Mouse (Mus musculus) erythroblast, embryonic 14.5 days (primary cell): ENCODE results near the gene Synj2.

Experiments
- GATA1 ChIP-seq: IDR thresholded peaks from 2 replicates; pipeline ENCODE4 v1.6.1; 2012; ENCODE audit warnings: low read length, inconsistent platforms, mixed read lengths
- TAL1 ChIP-seq: IDR thresholded peaks from 3 replicates; pipeline ENCODE4 v1.6.1; 2012; ENCODE audit warnings: low read length, inconsistent platforms, mixed read lengths

GRCm38 (mm10) chr17:6091604-6092003, 150.5 kb downstream of the Synj2 start:
- no peak for TF ChIP-seq GATA1
- no peak for TF ChIP-seq TAL1
